Mouse (Mus musculus): Measurements from ENCODE around the gene Ubtd1. TPM values are rescaled to one million over a fixed set of nuclear protein-coding genes. Genes with fewer than 3 reads are reported as not detected.

Ubtd1 gene
- total RNA-seq, 2 experiments from 2014 or later: 13.4 to 14.6 TPM

GRCm38 (mm10) chr19:41992971-41993370 lies 11.4 kb downstream of the Ubtd1 start:
- DNase-seq (ENCODE audit: low spot score in 2 of 2): no peak

GRCm38 (mm10) chr19:41993484-41993883 lies 11.9 kb downstream of the Ubtd1 start:
- peak; percentile 48 to 78 for DNase-seq (ENCODE audit: low spot score in 2 of 2)

GRCm38 (mm10) chr19:41994023-41994422 lies 12.5 kb downstream of the Ubtd1 start:
- DNase-seq (ENCODE audit: low spot score in 2 of 2): no peak

GRCm38 (mm10) chr19:41995483-41995882 lies 13.9 kb downstream of the Ubtd1 start:
- DNase-seq (ENCODE audit: low spot score in 2 of 2): no peak

- DNase-seq (ENCODE audit: low spot score in 2 of 2): no peak
These were observed 15.5 kb downstream of the Ubtd1 start for GRCm38 (mm10) chr19:41997090-41997489.

GRCm38 (mm10) chr19:41998770-41999548 lies 17.4 kb downstream of the Ubtd1 start:
- no peak for DNase-seq (ENCODE audit: low spot score in 2 of 2)

GRCm38 (mm10) chr19:41999688-42000283 lies 18.2 kb downstream of the Ubtd1 start:
- no peak for DNase-seq (ENCODE audit: low spot score in 2 of 2)

GRCm38 (mm10) chr19:42000446-42000958 lies 18.9 kb downstream of the Ubtd1 start:
- no peak for DNase-seq (ENCODE audit: low spot score in 2 of 2)

GRCm38 (mm10) chr19:42001253-42001980 lies 19.9 kb downstream of the Ubtd1 start:
- no peak for DNase-seq (ENCODE audit: low spot score in 2 of 2)

GRCm38 (mm10) chr19:42004258-42004657 lies 22.7 kb downstream of the Ubtd1 start:
- DNase-seq (ENCODE audit: low spot score in 2 of 2): no peak

GRCm38 (mm10) chr19:42005616-42006015 lies 24.1 kb downstream of the Ubtd1 start:
- DNase-seq (ENCODE audit: low spot score in 2 of 2): no peak

GRCm38 (mm10) chr19:42006568-42006967 lies 25.0 kb downstream of the Ubtd1 start:
- no peak for DNase-seq (ENCODE audit: low spot score in 2 of 2)

GRCm38 (mm10) chr19:42008586-42008985 lies 27.0 kb downstream of the Ubtd1 start:
- DNase-seq (ENCODE audit: low spot score in 2 of 2): no peak

GRCm38 (mm10) chr19:42009067-42009466 lies 27.5 kb downstream of the Ubtd1 start:
- DNase-seq (ENCODE audit: low spot score in 2 of 2): no peak

- DNase-seq (ENCODE audit: low spot score in 2 of 2): no peak
These were observed 28.9 kb downstream of the Ubtd1 start for GRCm38 (mm10) chr19:42010436-42010835.

- DNase-seq (ENCODE audit: low spot score in 2 of 2): no peak
These were observed 29.6 kb downstream of the Ubtd1 start for GRCm38 (mm10) chr19:42011123-42011522.

- no peak for DNase-seq (ENCODE audit: low spot score in 2 of 2)
These were observed 32.8 kb downstream of the Ubtd1 start for GRCm38 (mm10) chr19:42014231-42014825.

GRCm38 (mm10) chr19:42015001-42015400 lies 33.4 kb downstream of the Ubtd1 start:
- no peak for DNase-seq (ENCODE audit: low spot score in 2 of 2)

GRCm38 (mm10) chr19:42016251-42016650 lies 34.7 kb downstream of the Ubtd1 start:
- no peak for DNase-seq (ENCODE audit: low spot score in 2 of 2)

GRCm38 (mm10) chr19:42016840-42017239 lies 35.3 kb downstream of the Ubtd1 start:
- DNase-seq (ENCODE audit: low spot score in 2 of 2): peak; percentile 36 to 37

Data from layer of hippocampus, adult 18-20 months (tissue).